Mouse (Mus musculus): ENCODE measurements around the gene Bco2. TPM values are rescaled to one million over a fixed set of nuclear protein-coding genes. Genes with fewer than 3 reads are reported as not detected.
A peak's percentile ranks its signal among the peaks of the same experiment; 100 is the strongest.

The Bco2 gene
- total RNA-seq (2021): 1 to 10 TPM; 4.0 to 4.1 TPM
- long read RNA-seq, partial matches to known transcripts: 1 of 2 reads
- long read RNA-seq, other reads (novel, unspliced or antisense): 1 of 2 reads

- no peak for DNase-seq (ENCODE audit: low spot score in 2 of 2)
Measured at GRCm38 (mm10) chr9:50555094-50555446, at the start of gene Bco2. Gene Bco2 (minus strand): TSS chr9:50555181.

- no peak for DNase-seq (ENCODE audit: low spot score in 2 of 2)
Measured at GRCm38 (mm10) chr9:50604338-50604737, 49.4 kb upstream of the Bco2 start.

- DNase-seq (ENCODE audit: low spot score in 2 of 2): no peak
Measured at GRCm38 (mm10) chr9:50603998-50604324, 49.0 kb upstream of the Bco2 start.

- DNase-seq (ENCODE audit: low spot score in 2 of 2): peak; percentile 93 to 97
Measured at GRCm38 (mm10) chr9:50603189-50603997, 48.4 kb upstream of the Bco2 start, which contains the start of the genes Sdhd and Timm8b. Gene Sdhd (minus strand): TSS chr9:50603812. Gene Timm8b (plus strand): TSS chr9:50603910.

- no peak for DNase-seq (ENCODE audit: low spot score in 2 of 2)
Measured at GRCm38 (mm10) chr9:50602055-50602845, 47.3 kb upstream of the Bco2 start.

GRCm38 (mm10) chr9:50601536-50601935 lies 46.6 kb upstream of the Bco2 start:
- no peak for DNase-seq (ENCODE audit: low spot score in 2 of 2)

- DNase-seq (ENCODE audit: low spot score in 2 of 2): no peak
Measured at GRCm38 (mm10) chr9:50596973-50597372, 42.0 kb upstream of the Bco2 start.

- no peak for DNase-seq (ENCODE audit: low spot score in 2 of 2)
Measured at GRCm38 (mm10) chr9:50594794-50595417, 39.9 kb upstream of the Bco2 start.

- no peak for DNase-seq (ENCODE audit: low spot score in 2 of 2)
Measured at GRCm38 (mm10) chr9:50593544-50593943, 38.6 kb upstream of the Bco2 start.

- no peak for DNase-seq (ENCODE audit: low spot score in 2 of 2)
Measured at GRCm38 (mm10) chr9:50592955-50593354, 38.0 kb upstream of the Bco2 start.

GRCm38 (mm10) chr9:50590856-50591518 lies 36.0 kb upstream of the Bco2 start:
- no peak for DNase-seq (ENCODE audit: low spot score in 2 of 2)

GRCm38 (mm10) chr9:50586955-50587354 lies 32.0 kb upstream of the Bco2 start:
- no peak for DNase-seq (ENCODE audit: low spot score in 2 of 2)

GRCm38 (mm10) chr9:50585145-50585818 lies 30.3 kb upstream of the Bco2 start:
- no peak for DNase-seq (ENCODE audit: low spot score in 2 of 2)

- DNase-seq (ENCODE audit: low spot score in 2 of 2): no peak
Measured at GRCm38 (mm10) chr9:50580370-50580769, 25.4 kb upstream of the Bco2 start.

- no peak for DNase-seq (ENCODE audit: low spot score in 2 of 2)
Measured at GRCm38 (mm10) chr9:50569599-50570525, 14.9 kb upstream of the Bco2 start.

GRCm38 (mm10) chr9:50567881-50568280 lies 12.9 kb upstream of the Bco2 start:
- no peak for DNase-seq (ENCODE audit: low spot score in 2 of 2)

- DNase-seq (ENCODE audit: low spot score in 2 of 2): no peak
Measured at GRCm38 (mm10) chr9:50567372-50567771, 12.4 kb upstream of the Bco2 start.

- no peak for DNase-seq (ENCODE audit: low spot score in 2 of 2)
Measured at GRCm38 (mm10) chr9:50565940-50566339, 11.0 kb upstream of the Bco2 start.

GRCm38 (mm10) chr9:50565173-50565572 lies 10.2 kb upstream of the Bco2 start:
- DNase-seq (ENCODE audit: low spot score in 2 of 2): no peak

GRCm38 (mm10) chr9:50561918-50562360 lies 7.0 kb upstream of the Bco2 start:
- no peak for DNase-seq (ENCODE audit: low spot score in 2 of 2)
